Mouse (Mus musculus): ENCODE measurements around the gene Gfpt1.

DNA sequence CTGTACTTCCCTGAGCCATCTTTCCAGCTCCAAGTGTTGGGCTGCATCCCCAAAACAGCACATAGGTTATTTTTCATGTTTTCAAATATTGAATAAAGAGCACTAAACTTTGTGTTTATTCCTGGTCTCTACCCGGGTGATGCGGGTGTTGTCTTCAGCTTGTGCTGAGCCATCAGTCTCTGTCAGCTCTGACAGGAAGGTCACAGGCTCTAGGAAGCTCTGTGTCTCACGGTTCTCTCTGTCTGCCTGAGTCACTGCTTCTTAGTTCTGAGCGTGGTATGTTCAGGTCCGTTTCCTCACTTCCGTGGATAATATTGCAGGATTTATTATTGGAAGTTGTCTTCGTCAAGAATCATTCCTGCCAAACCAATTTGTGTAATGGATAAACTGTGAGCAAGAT lies 79.3 kb downstream of the Gfpt1 start:
- no peak for TF ChIP-seq MYOD1 (IDR thresholded peaks at IDR 0.05; ENCODE audit: control insufficient read depth in 1 of 3, insufficient read length in 2 of 3, low read depth in 2 of 3)
- no peak for TF ChIP-seq TCF12 (IDR thresholded peaks at IDR 0.05; ENCODE audit: insufficient read depth, poor library complexity, severe bottlenecking)
- no peak for TF ChIP-seq POLR2A (IDR thresholded peaks at IDR 0.05; ENCODE audit: insufficient read length, low read depth)
- TF ChIP-seq USF1 (IDR thresholded peaks at IDR 0.05; ENCODE audit: low read depth) = no peak
- TF ChIP-seq POLR2AphosphoS2 (IDR thresholded peaks at IDR 0.05; ENCODE audit: insufficient read length, low read depth) = no peak
- TF ChIP-seq MAX (IDR thresholded peaks at IDR 0.05; ENCODE audit: low read depth) = no peak
- TF ChIP-seq E2F4 (IDR thresholded peaks at IDR 0.05; ENCODE audit: insufficient read depth) = no peak

All from myocyte (in vitro differentiated cells).